Mouse (Mus musculus) cerebellum, adult 11 months (tissue): Measurements from ENCODE around the gene Nup107.
"Not testable (repeated sequence)": the region's sequence is repeated elsewhere in the genome, so short reads cannot be mapped to it uniquely, and the experiment has no call there.

ENCODE experiments used
- DNase-seq: peaks from one replicate; pipeline ENCODE4 v3.0.0; 2022

Nup107 gene

GRCm38 (mm10) chr10:117712191-117712754, 80.2 kb downstream of the Nup107 start:
- DNase-seq, result no peak

DNA sequence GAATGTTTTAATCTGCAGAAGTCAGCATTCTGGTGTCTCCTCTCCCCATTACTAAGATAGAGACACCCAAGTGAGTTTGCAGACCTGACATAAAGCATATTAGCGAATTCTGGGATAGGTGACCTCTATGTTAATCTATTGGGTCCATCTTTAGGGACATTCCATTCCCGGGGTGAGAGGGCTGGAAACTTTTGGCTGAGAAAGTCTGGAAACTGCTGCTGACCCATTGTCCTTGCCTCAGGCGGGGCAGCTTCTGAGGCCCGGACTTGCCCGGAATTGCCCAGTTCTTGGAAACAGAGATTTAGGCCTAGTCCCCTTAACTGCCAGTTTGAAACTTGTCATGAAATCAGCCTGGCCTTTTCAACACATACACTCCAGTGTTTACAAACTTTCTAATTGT, 81.1 kb downstream of the Nup107 start:
- DNase-seq, result peak; percentile 13

DNA sequence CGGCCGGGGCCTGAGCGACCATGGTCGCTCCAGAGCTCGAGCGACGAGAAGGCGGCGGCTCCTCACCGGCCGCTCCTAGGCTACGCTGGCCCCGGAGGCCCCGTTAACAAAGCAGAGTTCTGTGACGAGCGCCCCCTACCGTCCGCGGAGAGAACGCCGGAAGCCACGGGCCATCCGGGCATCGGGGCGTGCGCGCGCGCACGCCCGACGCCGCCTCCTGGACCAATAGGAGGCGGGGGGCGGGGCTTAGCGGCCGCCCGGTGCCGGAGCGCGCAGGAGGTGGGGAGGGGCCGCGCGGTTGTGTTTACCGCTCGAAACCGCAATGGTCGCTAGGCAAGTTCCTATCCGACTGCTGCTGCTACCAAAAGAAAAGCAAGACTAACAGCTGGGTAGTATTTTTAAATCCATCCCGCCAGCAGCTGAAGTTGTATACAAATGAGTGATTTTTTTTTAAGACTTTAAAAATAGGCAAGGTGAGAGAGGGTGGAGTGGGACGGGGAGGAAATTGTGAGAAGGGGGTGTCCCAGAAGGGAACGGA, 81.8 kb downstream of the Nup107 start, which contains the start of gene Mdm2:
TSS of gene Mdm2 (minus strand) at position 155 of the 538 bp plus-strand sequence.
- peak; percentile 96 for DNase-seq

DNA sequence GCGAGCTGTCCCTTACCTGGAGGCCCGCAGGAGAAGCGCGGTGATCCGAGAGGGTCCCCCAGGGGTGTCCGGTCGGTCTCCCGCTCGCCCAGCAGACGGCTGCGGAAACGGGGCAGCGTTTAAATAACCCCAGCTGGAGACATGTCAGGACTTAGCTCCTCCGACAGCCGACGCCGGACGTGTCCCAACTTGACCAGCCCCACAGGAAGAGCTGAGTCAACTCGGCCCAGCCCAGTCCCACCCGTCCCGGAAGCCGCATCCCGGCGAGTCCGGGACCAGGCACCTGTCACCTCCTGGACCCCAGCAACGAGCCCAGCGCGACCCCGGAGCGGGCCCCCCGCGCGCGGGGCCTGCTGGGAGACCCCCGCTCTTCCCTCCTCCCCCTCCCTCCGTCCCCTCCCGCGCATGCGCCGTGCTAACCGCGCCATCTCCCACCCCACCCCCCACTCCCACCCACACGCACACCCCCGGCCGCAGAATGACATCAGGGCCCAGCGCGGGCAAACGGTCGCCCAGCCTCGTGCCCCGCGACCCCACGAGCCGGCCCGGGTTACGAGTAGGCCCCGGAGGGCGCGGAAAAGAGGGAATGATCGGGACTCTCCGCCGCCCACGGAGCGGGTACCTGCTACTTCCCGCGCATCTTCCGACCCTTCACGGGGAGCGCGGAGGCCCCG, 82.4 kb downstream of the Nup107 start:
- peak; percentile 72 for DNase-seq

DNA sequence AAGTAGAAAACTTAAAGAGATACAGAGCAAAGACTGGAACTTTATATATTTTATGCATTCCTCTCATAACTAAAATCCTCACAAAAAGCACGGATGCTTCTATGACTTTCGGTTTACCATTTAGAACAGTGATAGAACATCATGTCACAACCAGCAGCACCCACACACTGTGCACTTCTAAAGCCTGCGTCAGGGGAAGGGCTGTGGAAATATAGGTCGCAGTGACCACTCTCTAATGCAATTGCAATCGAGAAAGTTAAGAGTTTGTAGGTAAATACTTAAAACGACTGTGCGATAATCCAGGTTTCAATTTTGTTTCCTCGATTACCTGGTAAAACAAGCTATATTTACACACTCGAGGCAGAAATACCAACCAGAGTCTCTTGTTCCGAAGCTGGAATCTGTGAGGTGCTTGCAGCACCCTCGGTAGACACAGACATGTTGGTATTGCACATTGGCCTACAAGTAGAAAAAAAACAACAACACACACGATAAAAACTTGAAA, 83.1 kb downstream of the Nup107 start:
- no peak for DNase-seq

- DNase-seq, result no peak
Observed at GRCm38 (mm10) chr10:117708856-117709255, 83.6 kb downstream of the Nup107 start.

GRCm38 (mm10) chr10:117708376-117708775, 84.1 kb downstream of the Nup107 start:
- DNase-seq, result no peak

GRCm38 (mm10) chr10:117707114-117707838, 85.2 kb downstream of the Nup107 start:
- DNase-seq, result no peak

- DNase-seq, result no peak
Observed at GRCm38 (mm10) chr10:117706440-117706839, 86.1 kb downstream of the Nup107 start.

DNA sequence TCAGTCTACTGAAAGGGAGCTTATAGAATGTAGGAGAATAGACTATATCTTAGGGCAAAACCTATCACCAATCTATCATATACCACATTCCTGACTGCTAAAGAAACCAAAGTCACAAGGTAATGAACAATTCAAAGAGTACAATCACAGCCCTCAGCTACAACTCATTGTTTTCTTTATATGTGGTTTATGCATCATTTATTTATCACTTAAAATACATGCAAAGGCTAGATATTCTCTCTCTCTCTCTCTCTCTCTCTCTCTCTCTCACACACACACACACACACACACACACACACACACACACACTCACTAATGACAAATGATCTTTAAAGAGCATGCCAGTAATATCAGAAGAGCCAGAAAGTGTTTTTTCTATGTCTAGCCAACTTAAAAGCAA, 86.7 kb downstream of the Nup107 start:
- no peak for DNase-seq

GRCm38 (mm10) chr10:117704964-117705335, 87.6 kb downstream of the Nup107 start:
- DNase-seq, result no peak

DNA sequence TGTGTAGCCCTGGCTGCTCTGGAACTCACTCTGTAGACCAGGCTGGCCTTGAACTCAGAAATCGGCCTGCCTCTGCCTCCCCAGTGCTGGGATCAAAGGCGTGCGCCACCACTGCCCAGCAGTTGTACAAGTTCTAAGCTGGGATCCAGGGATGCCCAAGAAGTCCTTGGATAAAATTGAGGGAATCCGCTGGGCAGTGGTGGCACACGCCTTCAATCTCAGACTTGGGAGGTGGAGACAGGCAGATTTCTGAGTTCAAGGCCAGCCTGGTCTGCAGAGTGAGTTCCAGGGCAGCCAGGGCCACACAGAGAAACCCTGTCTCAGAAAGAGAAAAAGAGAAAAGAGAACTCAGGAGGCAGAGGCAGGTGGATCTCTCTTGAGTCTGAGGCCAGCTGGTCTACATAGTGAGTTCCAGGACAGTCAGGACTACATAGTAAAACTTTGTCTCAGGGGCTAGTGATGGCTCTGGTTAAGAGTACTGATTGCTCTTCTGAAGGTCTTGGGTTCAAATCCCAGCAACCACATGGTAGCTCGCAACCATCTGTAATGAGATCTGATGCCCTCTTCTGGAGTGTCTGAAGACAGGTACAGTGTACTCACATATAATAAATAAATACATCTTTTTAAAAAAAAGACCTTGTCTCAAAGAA, 88.1 kb downstream of the Nup107 start:
- DNase-seq, result not testable (repeated sequence)

- DNase-seq, result no peak
Observed at GRCm38 (mm10) chr10:117703506-117703905, 89.0 kb downstream of the Nup107 start.

DNA sequence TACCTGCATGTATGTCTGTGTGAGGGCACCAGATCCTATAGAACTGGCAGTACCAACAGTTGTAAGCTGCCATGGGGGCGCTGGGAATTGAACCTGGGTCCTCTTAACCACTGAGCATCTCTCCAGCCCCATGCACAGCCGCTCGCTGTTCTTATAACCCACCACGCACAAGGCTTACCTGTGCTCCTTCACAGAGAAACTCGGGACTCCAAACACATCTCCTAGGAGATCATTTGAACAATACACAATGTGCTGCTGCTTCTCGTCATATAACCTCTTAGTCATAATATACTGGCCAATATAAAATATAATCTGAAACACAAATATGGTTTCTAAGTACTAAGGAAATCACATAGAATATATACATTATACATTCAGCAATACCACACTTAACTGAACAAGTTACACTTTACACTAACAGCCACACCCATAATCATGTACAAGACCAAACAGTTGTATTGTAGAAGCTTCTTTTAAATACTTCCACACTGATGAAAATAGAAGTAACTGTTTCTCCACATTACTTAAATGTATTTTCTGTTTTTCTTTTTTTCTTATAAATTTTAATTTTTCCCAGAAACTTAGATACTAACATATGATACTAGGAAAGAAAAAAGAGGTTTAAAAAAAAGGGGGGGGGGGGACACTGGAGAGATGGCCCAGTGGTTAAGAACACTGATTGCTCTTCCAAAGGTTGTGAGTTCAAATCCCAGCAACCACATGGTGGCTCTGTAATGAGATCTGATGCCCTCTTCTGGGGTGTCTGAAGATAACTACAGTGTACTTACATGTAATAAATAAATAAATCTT, 90.3 kb downstream of the Nup107 start:
- no peak for DNase-seq

- no peak for DNase-seq
Observed at GRCm38 (mm10) chr10:117701034-117701829, 91.3 kb downstream of the Nup107 start.
